Mouse (Mus musculus) kidney, embryonic 14.5 days (tissue): ENCODE measurements around the gene Eif4g2. TPM values are rescaled to one million over a fixed set of nuclear protein-coding genes. Genes with fewer than 3 reads are reported as not detected.

Experiments used
- polyA plus RNA-seq: library from polyadenylated mRNA; unstranded; fragments of >200 nt; fragmentation: Nextera tagmentation; extraction: Ambion mirVana; gene quantifications from 2 replicates; pipeline ENCODE4 v1.2.1, GENCODE M21; 2014

The Eif4g2 gene
- polyA plus RNA-seq, 1 experiment from 2014 or later: 1,074 TPM

Other genes with a start within 250 kb of the Eif4g2 start
- 21.3 and 27.1 TPM in 2 replicates for gene Rnf141, start 238.6 kb downstream of the Eif4g2 start, polyA plus RNA-seq
- 3.0 and 3.5 TPM in 2 replicates for gene Lyve1, start 219.8 kb downstream of the Eif4g2 start, polyA plus RNA-seq
- gene Mrvi1, start 100.6 kb downstream of the Eif4g2 start, polyA plus RNA-seq: 8.0 and 15.1 TPM in 2 replicates
- 37.9 and 75.7 TPM in 2 replicates for gene Ctr9, start 54.1 kb downstream of the Eif4g2 start, polyA plus RNA-seq